Mouse (Mus musculus) heart, adult 8-10 months (tissue): ENCODE data around the gene Stoml1. TPM values are rescaled to one million over a fixed set of nuclear protein-coding genes. Genes with fewer than 3 reads are reported as not detected.

Source experiments
- DNase-seq: peaks from one replicate; pipeline ENCODE4 v3.0.0; 2022; ENCODE audit warnings: low spot score
- total RNA-seq, 4 experiments: library from RNA; stranded (reverse); gene quantifications; 2 replicates each; pipeline ENCODE4 v1.2.4; 2022

Gene Stoml1
- total RNA-seq, 4 experiments from 2014 or later = 9.5 to 13.4 (median 11.7) TPM

DNA sequence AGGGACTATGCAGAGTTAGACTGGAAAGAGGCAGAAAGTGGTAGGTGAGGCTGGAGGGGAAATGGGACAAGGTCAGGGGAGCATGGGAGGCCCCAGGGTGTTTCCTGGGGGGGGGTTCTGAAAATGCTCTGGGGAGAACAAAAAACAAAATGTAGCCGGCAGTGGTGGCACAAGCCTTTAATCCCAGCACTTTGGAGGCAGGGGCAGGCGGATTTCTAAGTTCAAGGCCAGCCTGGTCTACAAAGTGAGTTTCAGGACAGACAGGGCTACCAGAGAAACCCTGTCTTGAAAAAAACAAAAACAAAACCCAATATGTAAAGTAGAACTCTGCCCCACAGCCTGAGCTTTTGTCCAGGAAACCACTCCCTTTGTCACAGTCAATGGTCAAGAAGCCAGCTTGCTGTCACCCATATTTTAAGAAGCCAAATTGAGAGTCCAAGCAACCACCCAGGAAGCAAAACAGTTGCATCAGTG, 19.1 kb downstream of the Stoml1 start:
- no peak for DNase-seq

DNA sequence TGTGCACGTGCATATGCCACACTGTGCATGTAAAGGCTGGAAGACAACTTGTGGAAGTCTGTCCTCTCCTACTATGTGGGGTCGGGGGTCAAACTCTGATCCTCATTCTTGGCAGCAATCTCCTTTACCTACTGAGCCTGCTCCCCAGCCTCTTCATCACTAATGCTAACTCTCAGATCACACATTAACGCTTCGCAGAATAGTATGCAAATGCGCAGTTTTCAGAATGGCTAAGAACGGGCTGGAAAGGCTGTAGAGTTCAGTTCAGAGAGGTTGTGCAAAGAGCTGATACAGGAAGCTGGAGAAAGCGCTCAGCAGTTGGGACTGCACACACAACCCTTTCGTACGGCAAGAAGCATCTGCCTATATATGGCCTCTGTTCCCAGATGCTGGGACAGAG, 19.9 kb downstream of the Stoml1 start:
- DNase-seq = no peak

DNA sequence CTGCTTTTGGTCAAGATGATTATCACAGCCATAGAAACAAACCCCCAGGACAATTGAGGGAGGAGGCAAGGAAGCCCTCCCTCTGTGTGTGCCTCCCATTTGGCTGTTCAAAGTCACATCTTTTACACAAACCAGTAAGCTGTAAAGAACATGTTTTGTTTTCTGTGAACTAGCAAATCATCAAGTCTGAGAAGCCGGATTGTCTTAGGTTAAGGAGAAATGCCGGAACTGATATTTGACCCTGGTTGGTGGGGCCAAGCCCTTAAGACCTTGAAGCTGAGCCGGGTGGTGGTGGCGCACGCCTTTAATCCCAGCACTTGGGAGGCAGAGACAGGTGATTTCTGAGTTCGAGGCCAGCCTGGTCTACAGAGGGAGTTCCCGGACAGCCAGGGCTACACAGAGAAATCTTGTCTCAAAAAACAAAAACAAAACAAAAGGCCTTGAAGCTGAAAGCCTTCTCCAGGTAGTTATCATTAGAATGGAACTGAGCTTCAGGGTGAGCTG, 21.2 kb downstream of the Stoml1 start:
- no peak for DNase-seq

DNA sequence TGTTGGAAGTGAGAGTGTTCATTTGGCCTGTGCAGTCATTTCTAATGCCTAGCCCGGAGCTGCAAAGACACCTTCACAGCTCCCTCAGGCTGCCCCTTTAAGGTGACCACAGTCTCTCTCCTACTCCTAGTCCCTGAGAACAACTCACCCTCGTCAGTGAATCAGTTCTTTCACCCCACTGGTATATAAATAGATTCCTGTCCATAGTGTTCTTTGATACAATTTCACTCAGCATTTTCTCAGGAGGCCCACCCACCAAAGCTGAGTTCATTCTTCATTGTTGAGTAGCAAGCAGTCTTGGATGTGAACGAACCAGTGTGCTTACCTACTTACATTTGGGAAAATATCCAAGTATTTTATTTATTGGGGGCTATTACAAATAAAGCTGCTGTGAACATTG, 21.7 kb downstream of the Stoml1 start:
- DNase-seq = no peak

DNA sequence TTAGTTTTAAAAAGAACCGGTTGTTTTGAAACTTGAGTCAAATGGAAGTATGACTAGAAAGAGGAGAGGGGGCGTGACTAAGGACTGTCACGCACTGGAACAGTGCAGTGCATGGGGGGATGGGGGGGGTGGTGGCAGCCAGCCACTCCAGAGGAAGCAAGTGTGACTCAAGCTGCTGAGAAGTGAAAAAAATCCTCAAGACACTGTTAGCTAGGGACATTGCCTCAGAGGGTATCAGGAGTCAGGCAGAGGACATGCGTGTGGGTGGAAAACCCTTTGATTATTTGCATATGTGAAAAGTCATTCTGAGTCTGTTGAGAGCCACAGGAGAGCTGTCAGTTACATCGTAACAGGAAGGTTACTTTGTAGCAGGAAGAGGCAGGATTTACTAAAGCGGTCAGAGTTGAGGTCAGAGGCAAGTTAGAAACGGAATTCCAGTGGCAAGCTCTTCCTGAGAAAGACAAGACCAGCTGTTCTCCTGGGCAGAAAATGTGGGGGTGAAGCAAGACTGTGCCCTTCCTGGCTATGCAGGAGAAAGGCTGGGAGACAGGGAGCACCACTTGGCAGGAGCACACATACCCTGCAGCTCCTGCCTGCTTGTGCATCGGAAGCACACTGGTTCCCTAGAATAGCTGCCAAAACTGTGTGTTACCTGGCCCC, 22.3 kb downstream of the Stoml1 start:
- DNase-seq = peak; percentile 60

DNA sequence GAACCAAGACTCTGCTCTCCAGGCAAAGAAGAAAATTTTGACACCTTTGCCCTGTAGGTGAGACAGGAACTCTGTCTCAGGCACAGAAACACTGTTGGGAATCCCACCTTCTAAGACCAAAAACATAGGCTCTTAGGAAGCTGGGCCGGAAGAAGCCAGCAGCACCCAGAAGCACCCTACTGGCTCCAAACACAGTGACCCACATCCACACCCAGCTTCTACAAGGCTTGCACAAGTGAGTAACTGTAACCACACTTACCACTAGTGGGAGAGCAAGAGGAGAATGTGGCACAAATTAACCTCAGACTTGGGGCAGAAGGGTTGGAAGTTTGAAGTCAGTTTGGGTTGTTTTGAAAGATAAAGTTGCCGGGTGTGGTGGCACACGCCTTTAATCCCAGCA, 22.8 kb downstream of the Stoml1 start:
- no peak for DNase-seq

DNA sequence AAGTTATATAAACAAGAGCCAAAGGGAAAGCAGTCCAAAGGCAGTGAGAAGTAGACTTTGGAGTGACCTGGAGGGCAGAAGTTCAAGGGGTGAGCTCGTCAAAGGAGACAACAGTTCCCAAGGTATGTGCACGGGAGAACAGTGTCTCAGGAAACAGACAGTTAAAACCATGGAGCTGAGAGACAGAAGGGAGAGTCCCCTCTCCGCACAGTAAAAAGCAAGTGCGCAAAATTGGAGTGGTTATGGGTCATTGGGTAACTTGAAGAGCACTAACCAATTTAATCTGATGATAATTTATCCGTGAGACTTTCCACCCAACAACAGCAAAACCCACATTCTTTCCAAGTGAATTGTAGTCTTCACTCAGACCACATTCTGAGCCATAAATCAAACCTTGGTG, 23.4 kb downstream of the Stoml1 start:
- no peak for DNase-seq

DNA sequence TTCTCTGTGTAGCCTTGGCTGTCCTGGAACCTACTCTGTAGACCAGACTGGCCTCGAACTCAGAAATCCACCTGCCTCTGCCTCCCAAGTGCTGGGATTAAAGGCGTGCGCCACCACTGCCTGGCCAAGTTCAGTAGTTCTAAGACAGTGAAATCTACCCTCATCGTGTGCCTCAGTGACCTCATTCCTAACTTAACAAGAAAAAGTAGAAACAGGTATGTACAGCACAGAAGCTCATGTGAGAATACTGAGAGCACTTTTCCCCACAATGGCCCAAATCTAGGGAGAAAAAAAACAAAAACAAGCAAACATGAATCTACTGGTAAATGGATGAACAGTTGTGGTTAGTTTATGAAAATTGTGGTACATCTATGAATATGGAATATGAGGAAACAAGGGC, 25.3 kb downstream of the Stoml1 start:
- DNase-seq = no peak

DNA sequence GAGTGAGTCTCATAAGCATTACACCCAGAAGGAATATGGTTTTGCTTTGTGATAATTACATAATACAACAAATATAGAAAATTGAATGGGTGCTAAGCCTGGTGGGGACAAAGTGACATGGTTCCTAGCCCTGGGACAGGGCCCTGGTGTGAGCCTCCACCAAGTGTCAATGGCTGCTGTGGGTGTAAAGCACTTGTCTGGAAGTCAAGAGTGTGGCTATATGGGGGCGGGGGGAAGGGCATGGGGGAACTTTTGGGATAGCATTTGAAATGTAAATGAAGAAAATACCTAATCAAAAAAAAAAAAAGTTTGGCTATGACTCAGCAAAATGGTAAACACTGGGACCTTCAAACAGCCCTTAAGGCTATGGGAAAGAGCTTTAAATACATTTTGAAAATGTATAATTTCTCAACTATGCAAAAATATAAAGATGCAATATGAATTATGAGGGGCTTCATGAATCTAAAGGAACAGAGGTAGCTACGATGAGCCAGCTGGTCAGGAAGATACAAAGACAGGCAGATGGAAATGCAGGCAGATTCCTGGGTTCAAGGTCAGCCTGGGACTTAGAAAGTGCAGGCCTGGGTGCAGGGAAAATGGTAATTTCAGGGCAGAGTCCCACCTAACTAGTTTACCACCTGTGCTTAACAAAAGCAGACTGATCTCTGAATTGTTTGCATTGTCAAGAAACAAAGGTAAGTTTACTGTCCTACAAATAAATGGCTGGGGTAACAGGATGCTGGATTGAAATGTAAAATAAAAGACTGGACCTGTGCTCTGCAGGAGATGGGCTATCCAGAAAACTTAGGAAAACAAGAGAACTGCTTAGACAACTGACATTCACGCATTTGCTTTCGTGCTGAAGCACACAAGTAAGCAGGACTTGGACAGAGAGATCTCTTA, 26.1 kb downstream of the Stoml1 start:
- DNase-seq = no peak

DNA sequence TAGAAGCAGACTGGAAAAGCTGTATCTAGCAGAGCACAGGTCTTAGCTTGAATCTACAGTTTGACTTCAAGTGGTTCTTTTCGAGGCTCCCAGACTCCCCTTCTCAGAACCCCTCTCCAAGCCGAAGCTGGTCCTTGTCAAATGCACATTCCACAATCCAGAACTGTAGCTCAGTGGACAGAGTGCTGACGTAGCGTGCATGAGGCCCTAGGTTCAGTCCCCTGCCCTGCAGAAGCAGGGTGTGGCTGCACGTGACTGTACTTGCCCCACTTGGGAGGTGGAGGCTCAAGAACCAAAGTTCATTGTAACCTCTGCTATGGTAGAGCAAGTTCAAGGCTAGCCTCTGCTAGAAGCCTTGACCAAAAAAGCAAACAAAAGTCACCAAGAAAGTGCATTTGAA, 26.8 kb downstream of the Stoml1 start:
- DNase-seq = no peak

DNA sequence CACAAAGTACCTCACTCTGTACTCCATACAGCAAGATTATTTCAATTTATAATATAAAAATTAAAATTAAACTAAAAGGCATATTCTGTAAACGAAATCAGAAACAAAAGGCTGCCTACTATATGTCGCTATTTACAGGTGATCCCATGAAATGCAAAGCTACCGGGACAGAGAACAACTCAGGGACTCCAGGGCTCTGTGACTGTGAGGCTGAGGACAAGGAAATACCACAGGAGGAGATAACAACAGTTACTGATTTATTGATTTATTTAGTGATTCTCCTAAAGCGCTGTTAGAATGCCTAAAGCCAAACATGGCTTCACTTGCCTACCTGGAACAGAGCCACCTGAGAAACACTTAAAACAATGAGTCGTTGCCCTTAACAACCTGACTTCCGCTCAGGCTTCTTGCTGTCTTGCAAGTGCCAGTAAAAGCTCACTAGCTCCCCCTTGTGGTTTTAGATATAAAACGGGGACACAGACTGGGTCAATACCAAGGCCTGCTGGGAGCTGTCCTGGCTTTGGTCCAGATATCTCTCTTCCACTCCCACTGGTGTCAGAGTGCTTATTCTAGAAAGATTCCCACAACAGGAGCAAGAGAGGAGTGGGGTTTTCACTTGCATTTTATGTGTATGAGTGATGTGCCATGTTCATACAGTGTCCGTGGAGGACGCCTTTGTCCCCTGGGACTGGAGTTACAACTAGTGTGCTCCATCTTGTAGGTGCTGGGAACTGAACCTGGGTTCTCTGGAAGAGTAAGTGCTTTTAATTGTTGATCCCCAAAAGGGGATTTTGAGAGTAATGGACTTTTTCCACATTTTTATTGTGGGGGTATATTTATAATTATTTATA, 27.5 kb downstream of the Stoml1 start:
- DNase-seq = peak; percentile 89

DNA sequence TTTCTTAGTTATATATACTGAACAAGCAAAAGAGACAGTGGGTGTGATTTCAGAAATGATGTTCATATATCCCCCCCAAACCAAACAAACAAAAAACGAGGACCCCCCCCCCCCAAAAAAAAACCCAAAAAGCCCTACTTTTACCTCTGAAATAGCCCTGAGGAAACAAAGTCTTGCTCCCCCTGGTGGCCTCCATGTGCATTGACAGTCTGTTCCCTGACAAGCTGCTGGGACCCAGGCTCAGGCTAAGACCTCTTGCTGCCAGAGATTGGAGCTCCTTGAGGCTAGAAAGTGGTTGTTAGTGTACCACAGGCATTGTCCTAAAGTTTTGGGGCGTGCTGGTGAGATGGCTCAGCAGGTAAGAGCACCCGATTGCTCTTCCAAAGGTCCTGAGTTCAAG, 28.6 kb downstream of the Stoml1 start:
- DNase-seq = no peak

DNA sequence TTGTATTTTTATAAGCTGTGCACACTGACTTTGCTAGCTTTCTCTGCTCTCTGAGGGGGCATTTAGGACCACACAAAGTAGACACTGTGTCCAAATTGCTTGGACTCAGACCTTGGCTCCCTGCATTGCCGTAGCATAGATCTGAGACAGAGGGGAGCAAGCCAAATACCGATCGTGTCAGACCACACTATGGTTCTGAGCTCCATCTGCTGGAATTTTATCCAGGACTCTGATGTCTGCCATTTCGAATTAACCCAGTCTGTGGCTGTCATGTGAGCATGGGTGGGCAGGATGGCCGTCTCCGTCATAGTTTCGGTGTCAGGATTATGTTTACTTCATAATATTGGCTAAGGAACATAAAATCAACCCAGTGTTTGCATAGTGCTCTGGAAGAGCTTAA, 30.5 kb downstream of the Stoml1 start:
- DNase-seq = no peak

DNA sequence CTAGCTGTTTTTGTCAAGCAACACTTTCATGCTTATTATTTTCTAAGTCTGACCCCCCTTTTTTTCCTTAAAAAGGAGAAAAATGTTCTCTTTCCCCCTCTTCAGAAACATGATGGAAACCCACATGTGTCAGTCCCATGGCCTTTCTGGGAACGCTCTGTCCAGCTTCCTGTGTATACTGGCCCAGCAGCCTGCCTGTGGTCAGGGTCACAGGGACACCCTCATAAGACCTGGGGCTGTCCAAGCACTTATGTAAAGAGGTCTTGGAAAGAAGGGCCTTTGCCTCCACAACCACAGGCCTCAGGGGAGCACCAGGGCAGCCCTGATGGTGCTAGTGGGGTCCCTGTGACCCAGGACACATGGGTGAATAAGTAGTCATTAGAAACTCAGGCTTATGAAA, 36.1 kb downstream of the Stoml1 start:
- DNase-seq = no peak

DNA sequence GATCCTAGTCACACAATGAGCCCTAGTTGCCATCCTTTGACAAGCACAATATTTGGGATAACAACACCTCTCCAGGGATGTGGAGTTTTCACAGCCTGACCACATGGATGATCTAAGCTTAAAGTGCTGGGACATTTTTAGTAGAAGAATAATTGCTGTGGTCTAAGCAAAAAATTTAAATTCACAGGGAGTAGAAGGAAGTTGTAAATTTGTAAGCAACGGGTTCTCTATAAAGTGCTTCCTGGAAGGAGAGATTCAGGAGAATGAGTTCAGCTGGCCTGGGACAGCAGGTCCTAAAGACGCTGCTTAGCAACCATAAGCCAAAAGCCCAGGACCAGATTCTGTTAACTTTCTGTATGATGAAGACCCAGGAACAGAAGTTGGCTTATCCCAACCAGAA, 36.9 kb downstream of the Stoml1 start:
- no peak for DNase-seq

DNA sequence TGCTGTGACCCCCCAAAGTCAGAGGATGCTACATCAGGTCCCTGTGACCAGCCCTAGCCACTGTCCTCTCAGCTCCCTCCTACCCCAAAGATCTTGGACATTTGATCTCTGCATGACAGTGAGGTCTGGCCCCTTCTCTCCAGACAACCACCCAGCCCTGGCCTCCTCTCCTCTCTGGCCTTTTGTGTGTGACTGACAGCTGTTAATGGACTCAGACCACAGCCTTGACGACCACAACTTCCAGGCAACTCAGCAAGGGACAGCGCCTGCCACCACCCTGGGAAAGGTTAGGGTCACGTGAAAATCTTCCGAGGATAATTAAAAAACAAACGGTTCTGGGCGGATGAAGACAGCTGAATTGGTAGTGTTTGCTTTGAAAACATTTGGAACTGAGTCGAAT, 41.6 kb downstream of the Stoml1 start:
- no peak for DNase-seq

DNA sequence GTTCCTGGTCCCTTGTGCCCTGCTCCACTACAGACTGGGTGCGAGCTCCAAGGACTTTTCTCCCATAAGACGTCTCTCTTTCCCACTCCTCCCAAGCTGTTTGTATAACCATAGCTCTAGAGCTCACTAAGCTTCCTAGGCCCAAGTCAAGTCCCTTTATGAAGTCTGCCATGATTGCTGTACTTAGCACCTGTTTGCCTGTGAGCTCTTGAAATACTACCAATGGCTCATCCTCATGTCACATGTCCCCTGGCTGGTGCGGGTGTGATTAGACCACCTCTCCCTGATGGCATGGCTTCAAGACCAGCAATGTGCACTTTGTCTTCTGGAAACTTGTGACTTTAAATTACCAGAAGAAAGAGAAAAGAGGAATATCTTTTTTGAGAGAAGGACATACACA, 42.4 kb downstream of the Stoml1 start:
- DNase-seq = no peak

DNA sequence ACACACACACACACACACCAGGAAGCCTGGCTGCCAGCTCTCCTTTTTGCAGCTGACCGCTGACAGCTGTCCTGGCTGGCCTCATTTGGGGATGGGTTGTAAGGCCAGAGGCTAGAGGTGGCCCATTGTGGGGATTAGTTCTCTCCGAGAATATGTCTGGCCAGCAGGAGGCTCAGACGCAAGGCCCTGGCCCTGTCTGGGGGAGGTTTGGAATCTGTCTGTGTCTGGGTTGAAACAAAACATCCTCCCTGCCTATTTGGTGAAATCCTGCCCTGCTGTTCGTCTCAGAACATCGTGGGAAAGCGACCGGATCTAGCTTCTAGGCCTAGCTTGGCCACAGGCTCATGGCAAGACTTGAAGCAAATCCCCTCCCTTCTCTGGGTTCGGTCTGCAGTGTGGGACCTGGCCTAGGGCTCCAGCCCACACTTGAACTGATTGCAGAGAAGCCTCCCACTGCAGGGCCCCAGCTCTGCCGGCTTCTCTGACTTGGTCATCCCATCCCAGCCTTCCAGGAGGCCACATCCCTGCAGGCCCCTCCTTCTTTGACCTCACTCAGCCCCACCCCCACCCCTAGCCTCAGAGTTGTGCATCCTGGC, 42.9 kb downstream of the Stoml1 start:
- DNase-seq = no peak

DNA sequence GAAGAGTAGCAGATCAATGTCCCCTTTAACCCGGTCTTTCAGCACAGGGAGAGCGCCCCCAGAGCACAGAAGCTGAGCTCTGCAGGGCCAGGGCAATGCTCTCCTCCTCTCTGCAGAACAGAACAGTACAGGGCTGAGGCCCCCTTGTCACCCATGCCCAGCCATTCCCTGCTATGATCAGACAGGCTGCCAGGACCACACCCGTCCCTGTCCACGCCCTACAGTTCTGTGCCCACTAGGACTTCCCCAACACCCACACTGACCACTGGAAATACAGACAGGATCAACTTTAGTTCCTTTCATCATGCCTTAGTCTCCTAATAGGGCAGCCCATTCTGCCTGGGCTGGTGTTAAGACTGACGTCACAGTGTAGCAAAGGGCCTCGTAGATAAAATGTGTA, 44.1 kb downstream of the Stoml1 start:
- no peak for DNase-seq

DNA sequence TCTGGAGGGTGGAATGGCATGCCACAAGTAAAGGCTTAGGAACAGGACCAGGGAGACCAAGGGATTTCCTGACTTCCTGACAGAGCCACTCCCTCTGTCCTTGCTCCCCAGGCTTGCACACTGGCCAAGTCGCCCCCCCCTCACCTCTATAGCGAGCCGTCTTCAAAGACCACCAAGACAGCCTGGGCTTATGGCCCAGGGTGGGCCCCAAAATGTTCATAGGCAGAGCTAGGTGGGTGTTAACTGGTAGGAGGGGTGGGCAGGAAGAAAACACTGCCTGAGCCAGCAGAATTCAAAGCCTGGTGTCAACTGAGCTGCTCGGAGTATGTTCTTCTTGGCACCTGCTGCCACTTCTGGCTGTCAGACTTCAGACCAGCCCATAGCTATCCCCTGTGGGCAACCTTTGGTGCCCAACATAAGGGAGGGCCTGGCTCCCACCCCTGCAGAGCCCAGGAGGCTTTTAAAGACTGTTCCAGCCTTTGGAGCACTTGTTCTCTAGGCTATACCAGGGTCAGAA, 45.1 kb downstream of the Stoml1 start:
- DNase-seq = no peak

DNA sequence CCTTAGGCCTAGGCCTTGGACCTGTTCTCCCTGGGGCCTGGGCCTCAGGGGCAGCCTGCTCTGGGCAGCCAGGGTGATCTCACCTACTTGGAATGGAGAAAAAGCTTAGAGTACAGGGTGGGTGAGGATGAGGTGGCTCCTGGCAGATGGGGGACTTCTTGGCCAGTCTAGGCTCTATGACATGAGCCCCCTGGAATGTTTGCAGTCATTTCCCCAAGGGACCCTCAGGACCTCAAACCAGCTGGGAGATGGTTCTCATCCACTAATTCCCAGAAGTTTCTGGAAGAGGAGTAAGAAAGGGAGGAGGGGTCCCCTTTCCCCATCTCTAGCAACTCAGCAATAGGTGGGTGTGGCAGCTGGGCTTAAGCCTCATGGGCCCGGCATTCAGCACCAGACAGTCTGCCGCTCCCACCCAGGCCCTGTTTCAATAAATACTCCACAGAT, 46.4 kb downstream of the Stoml1 start:
- DNase-seq = no peak
